Mouse (Mus musculus) left cerebral cortex, postnatal 14 days (tissue): ENCODE data around the gene Tmem256. TPM values are rescaled to one million over a fixed set of nuclear protein-coding genes. Genes with fewer than 3 reads are reported as not detected.

Experiments used
- DNase-seq, 2 experiments: peaks; one replicate each; pipeline ENCODE4 v3.0.0; 2021 to 2022; ENCODE audit warnings: low spot score in 2 of 2, mixed read lengths in 1 of 2
- intact Hi-C: fragments of 180-260 bp; cut with DNase I; formaldehyde crosslinking; loops from one replicate; pipeline ENCODE4 v1.15.1; 2025
- microRNA-seq, 2 experiments: library from miRNA; unstranded; fragments of <30 nt; microRNA quantifications; one replicate each; pipeline ENCODE4 v1.2.0; 2022
- total RNA-seq, 2 experiments: library from RNA; stranded (reverse); gene quantifications; 2 replicates each; pipeline ENCODE4 v1.2.3; 2021

The Tmem256 gene
- total RNA-seq, 2 experiments from 2014 or later = 160 to 167 TPM

GRCm38 (mm10) chr11:69876186-69876585, 37.9 kb downstream of the Tmem256 start:
- DNase-seq = peak in 1 of 2 experiments; percentile 32

DNA sequence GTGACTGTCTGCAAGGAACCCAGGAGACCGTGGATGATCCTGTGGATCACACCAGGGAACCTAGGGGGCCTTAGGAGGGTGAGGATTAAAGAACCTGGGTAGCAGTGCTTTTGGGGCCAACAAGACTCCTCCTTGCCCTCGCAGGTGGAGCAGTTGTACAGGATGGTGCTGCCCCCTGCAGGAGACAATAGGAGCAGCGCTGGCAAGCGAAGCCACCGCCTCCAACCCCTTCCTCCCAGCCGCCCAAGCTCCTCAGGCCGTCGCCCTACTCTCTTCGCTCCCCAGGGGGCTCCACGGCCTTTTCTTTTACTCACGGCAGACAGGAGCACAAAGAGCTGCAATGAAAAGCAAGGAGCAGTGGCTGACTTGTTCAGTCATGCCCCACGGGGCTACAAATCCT, 38.6 kb downstream of the Tmem256 start:
- peak; percentile 75 to 84 for DNase-seq
- intact Hi-C loops = loop anchor here (5.0 to 10.0 kb wide), 2 partner anchors 75 to 192 kb away; partner anchors contain the start of genes Fgf11, Senp3 and Tnfsf13

More at GRCm38 (mm10) chr11:69876186-69876585, 37.9 kb downstream of the Tmem256 start:
- intact Hi-C loops = loop anchor here (5.0 to 10.0 kb wide), 2 partner anchors 74 to 191 kb away; partner anchors contain the start of genes Fgf11, Senp3 and Tnfsf13

- intact Hi-C loops = loop anchor here (5.0 to 10.0 kb wide), 2 partner anchors 76 to 193 kb away; partner anchors contain the start of genes Fgf11, Senp3 and Tnfsf13
- no peak for DNase-seq
Measured at GRCm38 (mm10) chr11:69877878-69878277, 39.6 kb downstream of the Tmem256 start, which contains the start of gene Tmem95. Gene Tmem95 (minus strand): TSS chr11:69878018.

DNA sequence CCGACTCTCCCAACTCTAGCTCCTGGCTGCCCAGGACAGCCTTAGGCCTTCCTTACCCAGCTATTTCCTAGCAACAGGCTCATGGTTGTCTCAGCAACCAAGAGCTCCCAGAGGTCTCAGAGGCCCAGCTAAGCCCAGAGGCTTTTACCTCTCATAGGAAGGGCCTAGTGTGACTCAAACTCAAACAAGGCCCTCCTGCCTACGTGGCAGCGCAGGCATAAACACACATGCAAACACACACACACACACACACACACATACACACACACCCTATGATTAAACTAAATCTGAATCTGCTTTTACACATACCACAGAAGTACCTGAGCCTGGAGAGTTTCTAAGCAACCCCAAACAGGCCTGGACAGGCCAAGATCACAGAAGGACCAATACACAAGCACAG, 40.1 kb downstream of the Tmem256 start:
- intact Hi-C loops = loop anchor here (5.0 to 10.0 kb wide), 2 partner anchors 76 to 194 kb away; partner anchors contain the start of genes Fgf11, Senp3 and Tnfsf13
- no peak for DNase-seq

DNA sequence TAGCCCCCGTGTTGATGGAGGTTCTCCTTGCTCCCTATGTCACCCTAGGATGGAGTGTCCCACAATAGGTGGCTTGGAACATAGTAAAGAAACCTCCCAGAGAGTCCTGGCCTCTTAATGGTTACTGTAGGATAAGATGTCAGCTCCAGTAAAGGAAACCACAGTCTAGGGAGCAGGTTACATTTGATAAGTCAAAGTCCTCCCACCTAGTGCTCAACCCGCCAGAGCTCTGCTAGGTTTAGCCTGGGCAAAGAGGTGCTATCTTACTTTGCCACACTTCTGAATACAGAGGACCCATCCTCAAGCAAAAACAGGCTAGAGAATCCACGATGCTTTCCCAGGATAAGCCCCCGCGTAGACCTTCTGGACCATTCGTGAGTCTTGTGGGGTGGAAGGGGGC, 40.6 kb downstream of the Tmem256 start:
- intact Hi-C loops = loop anchor here (5.0 to 10.0 kb wide), 2 partner anchors 77 to 194 kb away; partner anchors contain the start of genes Fgf11, Senp3 and Tnfsf13
- DNase-seq = no peak

DNA sequence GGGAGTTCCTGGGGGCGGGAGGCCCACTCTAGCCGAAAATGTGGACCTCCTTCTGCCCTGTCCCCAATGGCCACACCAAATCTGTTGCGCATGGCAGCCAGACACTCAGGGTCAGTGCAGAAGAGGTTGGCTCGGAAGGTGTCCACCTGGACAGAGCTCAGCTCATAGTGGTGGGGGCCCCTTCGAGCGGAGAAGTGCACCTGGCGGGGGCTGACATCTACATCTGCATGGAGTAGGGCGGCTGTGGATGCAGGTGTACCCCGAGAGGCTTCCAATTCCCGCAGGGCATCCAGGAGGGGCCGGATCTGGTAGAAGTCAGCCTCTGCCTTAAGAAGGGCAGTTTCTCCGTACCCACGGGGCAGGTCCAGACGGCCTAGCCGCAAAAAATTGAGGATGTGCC, 41.4 kb downstream of the Tmem256 start:
- DNase-seq = no peak
- intact Hi-C loops = loop anchor here (5.0 to 10.0 kb wide), 2 partner anchors 77 to 195 kb away; partner anchors contain the start of genes Fgf11, Senp3 and Tnfsf13

- intact Hi-C loops = no loop called here
- peak; percentile 48 to 55 for DNase-seq
Measured at GRCm38 (mm10) chr11:69880506-69880852, 42.2 kb downstream of the Tmem256 start.

- peak in 1 of 2 experiments; percentile 62 for DNase-seq
- intact Hi-C loops = no loop called here
Measured at GRCm38 (mm10) chr11:69880853-69881603, 42.7 kb downstream of the Tmem256 start, which contains the start of gene Kctd11. Gene Kctd11 (minus strand): TSS chr11:69881406.

DNA sequence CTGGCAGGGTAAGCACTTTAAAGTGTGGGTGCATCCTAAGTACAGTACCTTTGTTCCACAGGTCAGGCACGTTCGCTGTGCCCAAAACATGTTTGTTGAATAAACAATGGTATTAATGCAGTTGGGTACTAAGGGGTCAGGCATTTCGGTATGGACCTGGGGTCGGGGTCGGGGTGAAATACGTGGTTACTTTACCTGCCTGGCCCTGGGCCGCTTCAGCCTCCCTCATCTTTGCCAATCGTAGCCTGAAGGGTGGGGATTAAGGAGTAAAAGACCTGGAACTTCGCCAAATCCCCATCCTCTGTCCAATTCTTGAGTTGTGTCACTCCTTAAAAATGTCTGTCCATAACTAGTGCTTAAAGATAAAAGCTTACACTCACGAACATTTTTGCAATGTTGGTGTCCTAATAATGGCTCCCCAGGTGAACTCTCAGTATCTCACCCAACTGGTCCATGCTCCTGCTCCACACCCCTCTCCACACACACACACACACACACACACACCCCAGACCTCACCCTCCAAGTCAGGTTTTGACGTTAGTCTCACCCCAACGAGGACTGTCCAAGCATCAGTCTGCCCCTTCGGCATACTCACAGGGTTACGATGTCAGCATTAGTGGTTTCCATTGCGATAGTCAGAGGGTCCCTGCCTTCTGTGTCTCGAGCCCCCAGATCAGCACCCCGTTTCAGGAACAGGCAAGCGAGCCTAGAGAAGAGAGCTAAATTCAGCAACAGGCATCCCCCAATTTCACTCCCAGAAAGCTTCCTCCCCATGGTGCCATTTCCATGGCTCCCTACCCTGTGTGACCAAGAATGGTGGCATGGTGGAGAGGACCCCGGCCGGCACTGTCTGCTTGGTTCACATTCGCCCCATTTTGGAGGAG, 43.7 kb downstream of the Tmem256 start:
- intact Hi-C loops = no loop called here
- DNase-seq = no peak

- no peak for DNase-seq
- intact Hi-C loops = no loop called here
Measured at GRCm38 (mm10) chr11:69883066-69883465, 44.8 kb downstream of the Tmem256 start.

GRCm38 (mm10) chr11:69883527-69884151, 45.3 kb downstream of the Tmem256 start:
- no peak for DNase-seq
- intact Hi-C loops = no loop called here

GRCm38 (mm10) chr11:69884240-69884639, 45.9 kb downstream of the Tmem256 start:
- intact Hi-C loops = no loop called here
- DNase-seq = no peak

GRCm38 (mm10) chr11:69884663-69885062, 46.3 kb downstream of the Tmem256 start:
- intact Hi-C loops = no loop called here
- DNase-seq = no peak

- DNase-seq = no peak
- intact Hi-C loops = no loop called here
Measured at GRCm38 (mm10) chr11:69886907-69887635, 48.8 kb downstream of the Tmem256 start.

Small RNAs within 50 kb of the gene (microRNA-seq; reads per million reads assigned to microRNA genes)
- gene Mir6924 = 0 reads per million in 2 experiments

Other genes with a start within 250 kb of the Tmem256 start
- 100 to 1,000 TPM; 451 to 452 TPM for gene Atp1b2, start 232.6 kb upstream of the Tmem256 start, total RNA-seq
- gene Shbg, start 220.6 kb upstream of the Tmem256 start, total RNA-seq = not detected
- gene Sat2, start 216.5 kb upstream of the Tmem256 start, total RNA-seq = 10 to 100 TPM in 1 of 2 experiments, 1 to 10 TPM in 1; 9.9 to 10.2 TPM
- 100 to 1,000 TPM; 107 TPM for gene Fxr2, start 205.5 kb upstream of the Tmem256 start, total RNA-seq
- gene Sox15, start 183.2 kb upstream of the Tmem256 start, total RNA-seq = not detected
- gene Mpdu1, start 175.9 kb upstream of the Tmem256 start, total RNA-seq = 10 to 100 TPM; 77.6 to 83.7 TPM
- 10 to 100 TPM; 13.5 to 13.8 TPM for gene Cd68, start 172.4 kb upstream of the Tmem256 start, total RNA-seq
- gene Eif4a1, start 166.1 kb upstream of the Tmem256 start, total RNA-seq = 100 to 1,000 TPM; 368 to 371 TPM
- gene Senp3, start 156.4 kb upstream of the Tmem256 start, total RNA-seq = 100 to 1,000 TPM in 1 of 2 experiments, 10 to 100 TPM in 1; 91.5 to 102 TPM
- 1 to 10 TPM; 1.7 to 2.0 TPM for gene Tnfsf13, start 152.7 kb upstream of the Tmem256 start, total RNA-seq
- gene Tnfsf12, start 142.7 kb upstream of the Tmem256 start, total RNA-seq = 1 to 10 TPM; 5.8 to 7.6 TPM
- gene Tnfsfm13, start 142.4 kb upstream of the Tmem256 start, total RNA-seq = under 1 TPM; 0.81 to 0.95 TPM
- 10 to 100 TPM; 54.3 to 54.4 TPM for gene Polr2a, start 79.9 kb upstream of the Tmem256 start, total RNA-seq
- not detected for gene Slc35g3, start 76.5 kb upstream of the Tmem256 start, total RNA-seq
- 10 to 100 TPM; 71.1 to 86.9 TPM for gene Zbtb4, start 72.6 kb upstream of the Tmem256 start, total RNA-seq
- under 1 TPM; 0.76 to 0.79 TPM for gene Chrnb1, start 42.6 kb upstream of the Tmem256 start, total RNA-seq
- gene Fgf11, start 36.7 kb upstream of the Tmem256 start, total RNA-seq = 10 to 100 TPM; 15.4 to 20.4 TPM
- gene Tmem102, start 32.9 kb upstream of the Tmem256 start, total RNA-seq = not detected
- gene Gm39566, start 23.2 kb upstream of the Tmem256 start, total RNA-seq = not detected
- not detected for gene Spem2, start 20.0 kb upstream of the Tmem256 start, total RNA-seq
- gene Spem1, start 16.3 kb upstream of the Tmem256 start, total RNA-seq = under 1 TPM in 1 of 2 experiments, not detected in 1; 0.32 TPM
- 100 to 1,000 TPM; 277 to 281 TPM for gene Nlgn2, start 730 bp upstream of the Tmem256 start, total RNA-seq
- gene Plscr3, start 7.9 kb downstream of the Tmem256 start, total RNA-seq = 10 to 100 TPM; 19.5 to 22.3 TPM
- gene Tnk1, start 20.2 kb downstream of the Tmem256 start, total RNA-seq = not detected
- gene Tmem95, start 39.5 kb downstream of the Tmem256 start, total RNA-seq = not detected
- 1 to 10 TPM in 1 of 2 experiments, under 1 TPM in 1; 0.86 to 1.4 TPM for gene Kctd11, start 42.9 kb downstream of the Tmem256 start, total RNA-seq
- gene Acap1, start 57.0 kb downstream of the Tmem256 start, total RNA-seq = not detected
- gene 2810408A11Rik, start 62.5 kb downstream of the Tmem256 start, total RNA-seq = under 1 TPM in 1 of 2 experiments, not detected in 1; 0.38 TPM
- 100 to 1,000 TPM; 121 to 125 TPM for gene Neurl4, start 62.6 kb downstream of the Tmem256 start, total RNA-seq
- 10 to 100 TPM; 24.9 to 26.0 TPM for gene Gps2, start 75.4 kb downstream of the Tmem256 start, total RNA-seq
- 100 to 1,000 TPM; 468 to 473 TPM for gene Eif5a, start 83.4 kb downstream of the Tmem256 start, total RNA-seq
- gene Ybx2, start 97.3 kb downstream of the Tmem256 start, total RNA-seq = 10 to 100 TPM in 1 of 2 experiments, 1 to 10 TPM in 1; 8.4 to 11.3 TPM
- 1 to 10 TPM; 1.9 to 2.4 TPM for gene Slc2a4, start 109.7 kb downstream of the Tmem256 start, total RNA-seq
- gene Cldn7, start 126.3 kb downstream of the Tmem256 start, total RNA-seq = not detected
- gene Ctdnep1, start 142.6 kb downstream of the Tmem256 start, total RNA-seq = 100 to 1,000 TPM; 115 TPM
- 100 to 1,000 TPM; 103 to 107 TPM for gene Elp5, start 144.0 kb downstream of the Tmem256 start, total RNA-seq
- gene Gabarap, start 152.6 kb downstream of the Tmem256 start, total RNA-seq = 100 to 1,000 TPM; 213 to 217 TPM
- gene Phf23, start 157.3 kb downstream of the Tmem256 start, total RNA-seq = 10 to 100 TPM; 39.2 to 40.2 TPM
- gene Dvl2, start 162.1 kb downstream of the Tmem256 start, total RNA-seq = 10 to 100 TPM; 27.3 to 30.0 TPM
- gene Acadvl, start 176.9 kb downstream of the Tmem256 start, total RNA-seq = 10 to 100 TPM; 50.7 to 53.6 TPM
- gene Dlg4, start 178.4 kb downstream of the Tmem256 start, total RNA-seq = 1,000 to 10,000 TPM in 1 of 2 experiments, 100 to 1,000 TPM in 1; 1,000 to 1,075 TPM
- 1 to 10 TPM; 1.9 to 2.4 TPM for gene Asgr1, start 215.6 kb downstream of the Tmem256 start, total RNA-seq